Mouse (Mus musculus) 416B (cell line): ENCODE measurements around the gene Pros1.
A peak's percentile ranks its signal among the peaks of the same experiment; 100 is the strongest.

ENCODE experiments used
- DNase-seq: peaks from one replicate; pipeline ENCODE4 v3.0.0; 2011; ENCODE audit warnings: low read depth

Pros1 gene

DNA sequence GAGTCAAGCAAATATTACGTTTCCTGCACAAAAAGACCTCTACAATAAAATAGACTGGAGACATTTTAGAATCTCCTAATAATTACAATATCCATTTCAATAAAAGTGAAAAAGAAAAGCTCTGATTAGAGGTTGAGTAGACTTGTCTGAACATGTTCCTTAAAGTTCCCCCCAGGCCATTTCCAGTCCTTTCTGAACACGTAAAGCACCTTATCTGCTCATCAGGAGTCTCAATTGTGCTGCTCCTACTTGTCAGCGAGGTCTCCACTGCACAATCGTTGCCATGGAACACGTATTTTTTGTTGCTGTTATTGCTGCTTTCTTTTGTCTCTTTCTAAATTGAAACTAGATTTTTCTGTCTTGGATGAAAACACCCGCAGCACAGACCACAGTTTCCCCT is 7.3 kb downstream of the Pros1 start:
- DNase-seq, result peak; percentile 2

DNA sequence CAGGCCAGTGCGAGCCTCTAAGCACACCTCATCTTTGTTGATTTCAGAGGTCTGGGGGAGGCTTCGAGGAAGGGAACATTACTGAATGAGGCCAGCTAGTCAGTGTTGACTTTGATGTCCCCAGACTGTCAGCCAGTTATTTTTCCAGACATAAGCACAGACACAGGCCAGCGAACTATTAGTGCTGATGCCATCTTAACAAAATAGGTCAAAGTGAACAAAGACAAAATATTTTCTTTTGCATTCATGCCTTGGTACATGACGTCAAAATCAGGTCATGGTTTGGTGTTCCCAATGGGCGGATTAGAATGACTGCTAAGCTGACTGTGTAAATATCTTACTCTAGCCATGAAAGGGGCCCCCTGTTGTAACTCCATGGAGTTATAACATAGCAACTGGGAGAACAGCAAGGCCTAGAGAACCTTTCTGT is 18.6 kb downstream of the Pros1 start:
- DNase-seq, result no peak

DNA sequence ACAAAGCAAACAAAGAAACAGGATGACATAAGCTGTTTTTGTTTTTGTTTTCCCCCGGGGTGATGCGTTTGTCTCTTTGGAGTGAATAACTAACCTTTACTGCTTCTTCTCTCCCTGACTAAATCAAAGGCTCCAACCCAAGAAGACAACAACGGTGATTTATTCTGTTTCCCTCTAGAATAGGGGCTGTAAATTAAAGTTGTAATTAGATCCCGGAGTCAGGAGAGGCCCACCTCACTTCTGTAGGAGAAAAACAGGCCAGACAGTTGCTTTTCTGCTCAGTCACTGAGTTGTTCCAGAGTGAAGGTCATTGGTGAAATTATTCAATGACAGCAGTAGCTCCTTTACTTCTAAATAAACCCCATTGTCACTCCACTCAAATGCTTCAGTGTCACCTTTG is 19.1 kb downstream of the Pros1 start:
- DNase-seq, result no peak

DNA sequence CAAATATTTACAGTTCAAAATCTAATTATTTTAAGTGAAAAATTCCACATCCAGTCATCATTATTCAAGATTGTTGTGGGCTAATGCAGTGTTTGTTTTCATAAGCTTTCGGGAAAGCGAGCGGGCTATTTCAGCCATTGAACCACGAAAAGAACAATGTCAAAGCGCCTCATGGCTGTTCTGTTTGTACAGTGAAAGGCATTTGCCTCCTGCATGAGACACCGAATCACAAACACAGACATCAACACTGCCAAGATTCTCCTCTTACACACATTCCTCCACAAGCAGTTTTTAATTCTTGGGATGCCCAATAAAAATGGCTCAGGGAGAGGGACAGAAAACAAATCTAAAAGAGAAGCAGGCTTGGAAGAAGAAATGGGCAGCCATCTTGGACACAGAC is 20.0 kb downstream of the Pros1 start:
- DNase-seq, result no peak

DNA sequence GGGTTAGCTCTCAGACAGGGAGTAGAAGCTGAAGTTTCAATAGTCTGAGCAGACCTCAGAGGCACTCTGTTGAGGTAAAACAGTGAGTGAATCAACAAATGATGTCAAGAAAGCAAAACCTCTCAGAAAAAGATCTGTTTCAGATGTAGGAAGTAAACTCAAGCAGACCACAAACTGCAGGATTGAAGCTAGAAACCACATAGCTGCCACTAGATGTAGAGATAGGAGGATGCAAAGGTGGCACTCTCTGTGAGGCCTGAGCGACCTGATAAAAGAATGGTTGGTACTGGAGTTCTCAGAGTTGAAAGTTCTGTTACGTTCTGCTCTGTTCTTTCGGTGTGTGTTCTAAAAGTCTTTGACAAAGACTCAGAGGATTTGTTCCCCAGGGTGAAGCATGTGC is 41.7 kb downstream of the Pros1 start:
- DNase-seq, result no peak

DNA sequence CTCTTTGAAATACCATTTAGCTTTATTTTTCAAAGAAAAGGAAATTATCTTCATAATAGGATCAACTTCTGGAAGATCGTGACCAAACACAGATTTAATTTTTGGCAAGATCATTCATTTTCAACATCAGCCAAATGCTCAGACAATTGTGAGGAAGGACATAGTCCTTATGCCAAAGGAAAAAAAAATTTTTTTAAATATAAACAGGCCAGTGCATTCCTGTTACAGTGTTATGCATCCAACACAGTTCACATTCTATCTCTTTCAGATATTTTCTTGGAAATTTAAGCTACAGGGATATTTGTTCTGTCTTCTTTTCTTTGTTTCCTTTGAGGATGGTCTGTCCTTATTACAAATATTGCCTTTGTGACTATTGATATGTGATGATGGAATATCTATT is 57.3 kb downstream of the Pros1 start:
- no peak for DNase-seq

DNA sequence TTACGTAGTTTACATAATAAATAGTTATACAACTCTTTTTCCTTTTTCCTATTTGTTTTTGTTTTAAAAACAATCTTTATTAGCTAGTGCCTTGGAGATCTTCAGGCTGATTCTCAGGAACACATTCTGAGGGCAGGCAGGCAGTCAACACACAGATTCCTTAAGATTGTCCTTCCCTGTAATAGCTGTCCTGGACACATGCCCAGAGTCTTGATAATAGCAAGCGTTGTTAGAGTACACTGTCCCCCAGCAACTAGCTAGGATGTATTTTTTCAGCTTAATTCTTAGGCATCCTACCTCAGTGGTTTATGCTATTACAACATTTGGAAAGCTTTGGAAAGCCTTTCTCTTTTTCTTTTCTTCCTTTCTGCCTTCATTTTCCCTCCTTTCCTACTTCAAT is 58.1 kb downstream of the Pros1 start:
- DNase-seq, result no peak

DNA sequence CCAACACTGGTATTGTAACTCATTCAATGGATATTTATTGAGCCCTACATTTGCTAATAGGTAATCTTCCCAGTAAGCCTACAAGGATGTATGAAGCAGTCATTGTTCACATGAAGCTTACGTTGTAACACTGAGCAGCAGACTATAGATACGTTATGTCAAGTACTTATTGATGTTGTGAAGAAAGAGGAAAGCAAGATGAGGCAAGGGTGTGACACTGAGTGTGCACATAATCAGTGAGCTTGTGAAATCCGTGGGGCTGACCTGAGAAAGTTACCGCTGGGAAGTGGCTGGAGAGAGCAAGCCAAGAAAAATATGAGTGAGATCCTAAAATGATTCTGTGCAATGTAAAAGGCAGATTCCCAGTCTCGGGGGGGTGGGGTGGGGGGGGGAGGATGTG is 61.4 kb downstream of the Pros1 start:
- DNase-seq, result no peak

DNA sequence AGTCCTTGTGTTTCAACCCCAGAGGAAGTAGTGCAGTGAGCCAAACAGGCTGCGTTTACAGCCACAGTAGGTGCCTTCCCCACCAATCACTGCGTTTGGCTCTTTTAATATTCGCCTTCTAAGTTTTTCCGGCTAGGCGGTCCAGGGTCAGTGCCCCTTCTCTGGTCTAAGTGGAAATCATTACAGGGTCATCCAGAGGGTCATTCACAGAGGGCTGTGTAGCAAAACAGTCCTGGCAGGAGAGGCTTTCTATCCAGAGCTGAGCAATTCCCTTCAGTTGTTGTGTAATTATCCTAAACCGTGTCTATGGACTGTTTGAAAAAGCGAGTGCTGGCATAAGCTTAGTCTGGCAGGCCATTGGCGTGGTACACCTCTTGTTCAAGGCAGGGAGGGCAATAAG is 68.1 kb downstream of the Pros1 start:
- DNase-seq, result no peak

DNA sequence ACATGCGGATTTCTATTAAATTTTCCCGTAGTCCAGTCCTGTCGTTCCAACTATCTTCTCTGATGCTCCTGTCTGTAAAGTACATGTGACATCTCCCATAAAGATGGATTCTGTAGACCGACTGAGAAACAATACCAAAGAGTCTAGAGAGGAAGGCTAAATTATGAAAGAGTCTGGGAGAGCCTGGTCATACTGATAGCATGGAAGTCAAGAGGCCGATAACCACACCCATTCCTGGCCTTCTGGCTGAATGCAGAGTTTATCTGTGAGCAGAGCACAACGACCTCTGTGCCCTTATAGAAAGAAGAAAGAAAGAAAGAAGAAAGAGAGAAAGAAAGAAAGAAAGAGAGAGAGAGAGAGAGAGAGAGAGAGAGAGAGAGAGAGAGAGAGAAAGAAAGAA is 77.2 kb downstream of the Pros1 start:
- DNase-seq, result no peak

DNA sequence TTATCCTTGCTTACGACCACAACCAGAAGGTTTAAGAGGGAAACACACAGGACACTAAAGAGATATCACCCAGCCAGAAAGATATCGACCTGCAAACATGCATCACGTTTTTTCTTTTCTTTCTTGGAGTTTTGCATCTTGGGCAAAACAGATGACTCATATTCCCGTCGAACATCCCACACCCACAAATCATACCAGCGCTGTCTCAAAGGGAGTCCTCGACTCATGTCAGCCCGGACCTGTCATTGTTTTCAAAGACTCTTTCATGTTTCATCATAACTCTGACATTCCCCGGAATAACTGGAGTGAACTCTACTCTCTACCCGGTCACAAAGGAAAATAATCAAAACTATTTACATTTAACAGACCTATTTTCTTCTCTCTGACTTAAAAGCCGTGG is 82.2 kb downstream of the Pros1 start:
- no peak for DNase-seq

DNA sequence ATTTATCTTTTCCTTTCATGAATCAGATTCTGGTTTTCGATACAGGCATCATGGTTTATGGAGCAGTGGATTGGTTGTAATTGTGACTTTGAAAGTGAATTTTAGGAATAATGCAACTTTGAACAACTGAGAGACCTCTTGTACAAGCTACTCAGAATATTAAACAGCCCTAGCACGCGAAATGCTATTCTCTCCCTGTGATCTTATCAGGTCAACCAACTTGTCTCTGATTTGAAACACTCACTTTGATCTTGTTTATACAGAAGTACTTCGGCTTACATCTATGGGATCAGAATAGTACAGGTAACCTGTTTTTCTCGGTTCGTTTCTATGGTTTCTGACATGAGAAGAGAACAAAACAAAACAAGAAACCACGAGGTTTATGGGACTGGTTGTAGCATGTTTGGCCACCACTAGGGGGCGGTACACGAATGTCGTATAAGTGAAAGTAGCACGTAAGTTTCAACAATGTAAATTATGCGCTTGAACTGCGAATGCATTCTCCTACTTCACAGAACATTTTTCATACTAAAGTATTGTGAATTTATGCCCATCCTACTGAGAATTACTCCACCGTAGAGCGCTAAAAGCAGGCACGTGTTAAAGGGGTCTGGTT is 86.4 kb downstream of the Pros1 start:
- peak; percentile 86 for DNase-seq

DNA sequence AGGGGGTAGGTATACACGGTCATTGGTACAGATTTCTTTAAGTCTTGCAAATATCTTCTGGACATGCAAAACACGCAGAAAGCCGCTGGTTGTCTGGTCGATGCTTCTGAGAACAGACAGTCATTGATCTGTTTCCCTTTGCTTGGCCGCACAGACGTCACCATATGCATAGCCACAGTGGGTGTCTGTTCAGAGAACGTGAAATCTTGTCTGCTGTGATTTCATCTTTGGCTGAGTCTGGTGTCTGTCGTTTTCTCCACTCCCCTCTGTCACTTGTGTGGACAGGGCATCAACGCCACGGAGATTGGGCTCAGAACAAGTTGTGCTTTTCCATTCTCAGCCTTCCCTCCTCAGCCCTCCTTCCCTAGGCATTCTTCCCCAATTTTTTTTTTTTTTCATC is 87.7 kb downstream of the Pros1 start:
- DNase-seq, result no peak

DNA sequence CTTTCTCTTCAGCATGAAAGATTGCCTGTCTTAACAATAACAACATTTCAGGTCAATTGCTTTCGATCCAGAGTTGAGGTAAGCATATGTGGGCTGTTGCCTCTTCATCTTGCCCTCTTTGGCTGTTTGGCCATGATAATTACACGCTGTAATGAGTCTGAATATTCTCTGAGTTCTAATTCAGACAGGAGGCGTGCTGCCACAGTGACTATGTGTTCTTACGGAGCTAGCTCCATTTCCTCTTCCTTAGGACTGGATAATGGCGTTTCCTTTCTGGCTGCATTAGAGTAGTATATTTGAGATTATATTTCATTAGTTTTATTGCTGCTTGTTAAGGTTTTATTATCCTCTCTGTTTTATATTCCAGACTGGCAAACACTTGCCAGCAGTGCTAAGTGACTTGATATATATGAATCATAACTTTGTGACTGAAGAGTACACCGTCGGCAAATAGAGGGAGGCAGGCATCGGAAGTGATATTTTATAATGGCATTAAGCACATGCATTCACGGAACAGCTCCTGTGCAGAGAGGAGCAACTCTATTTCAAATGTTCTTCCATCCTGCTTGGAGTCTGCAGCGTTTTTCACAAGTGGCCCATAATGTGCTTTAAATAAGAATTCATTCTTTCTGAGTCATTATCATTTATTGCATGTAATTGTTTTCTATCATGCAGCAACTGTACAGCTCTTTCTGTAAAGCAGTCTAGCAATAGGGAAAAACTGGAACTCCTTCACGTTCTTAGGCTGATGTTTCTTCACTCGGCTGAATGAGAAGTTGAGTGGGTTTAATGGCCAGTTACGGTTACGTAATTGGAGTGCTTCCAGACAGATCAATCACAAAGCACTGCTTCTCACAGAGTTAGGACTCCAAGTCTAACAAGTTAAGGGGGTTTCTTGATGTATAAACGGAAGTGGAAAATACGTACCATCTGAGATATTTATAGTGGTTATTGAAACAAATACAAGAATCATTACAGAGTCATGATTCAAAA is 88.6 kb downstream of the Pros1 start:
- DNase-seq, result no peak

DNA sequence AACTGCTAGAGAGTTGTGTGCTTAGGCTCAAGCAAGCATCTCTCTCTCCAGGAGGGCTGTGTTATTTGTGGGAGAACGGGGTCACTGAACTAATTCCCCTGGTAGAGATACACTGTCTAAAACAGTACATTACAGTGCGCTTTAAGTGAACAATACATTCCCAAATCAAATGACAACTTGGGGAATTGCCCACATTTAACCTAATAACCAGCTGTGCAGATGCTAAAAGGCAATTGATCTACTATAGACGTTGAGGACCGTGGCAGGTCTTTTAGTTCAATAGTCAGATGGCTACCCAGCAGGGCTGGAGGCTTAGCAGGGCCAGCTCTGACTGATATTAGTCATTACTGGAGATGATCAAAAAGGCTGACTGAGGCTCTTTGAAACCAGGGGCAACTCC is 104.4 kb downstream of the Pros1 start:
- no peak for DNase-seq

DNA sequence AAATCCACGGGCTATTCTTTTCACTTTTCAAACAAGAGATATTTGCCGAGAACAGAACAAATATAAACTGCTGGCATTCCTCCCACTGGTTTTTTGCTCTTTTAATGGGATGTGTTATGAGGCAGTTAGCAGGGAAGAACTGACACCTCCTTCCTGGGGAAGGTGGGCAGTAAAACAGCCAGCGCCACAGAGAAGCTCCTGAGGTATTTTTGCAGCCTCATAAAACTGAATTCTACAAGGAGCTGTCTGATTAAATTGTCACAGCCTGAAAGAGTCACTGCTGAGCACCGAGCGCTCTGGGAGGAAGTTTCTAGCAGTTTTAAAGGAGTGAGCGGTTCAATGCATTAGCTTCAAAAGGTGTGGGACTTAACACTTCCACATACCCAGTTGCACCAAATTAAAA is 110.3 kb downstream of the Pros1 start:
- DNase-seq, result no peak

DNA sequence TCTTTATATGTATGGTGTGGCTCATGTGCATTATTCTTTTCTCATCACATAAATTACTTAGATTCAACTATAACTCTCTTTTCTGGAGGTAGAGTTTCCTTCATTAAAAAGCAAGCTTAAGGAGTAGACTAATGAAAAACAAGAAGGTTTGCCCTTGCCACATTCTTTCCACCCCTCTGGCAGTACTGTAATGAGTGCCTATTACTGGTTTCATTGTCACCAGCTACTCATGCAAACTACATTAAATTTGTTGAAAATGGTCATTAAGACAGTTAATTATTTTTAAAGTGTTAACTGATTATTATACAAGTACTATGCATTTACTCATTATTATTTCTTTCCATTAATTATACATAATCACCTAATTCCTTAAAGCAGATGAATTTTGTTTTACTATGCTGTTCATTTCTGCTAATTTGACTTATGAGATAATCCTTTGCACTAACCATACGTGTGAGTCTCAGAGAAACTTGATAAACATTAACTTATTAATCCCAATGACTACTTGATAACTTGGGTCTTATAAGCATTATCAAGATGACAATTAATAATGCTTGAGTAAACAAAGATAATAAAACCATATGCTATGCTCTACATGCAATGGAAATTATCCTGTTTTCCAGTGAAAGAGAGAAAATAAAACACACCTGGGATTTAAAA is 117.7 kb downstream of the Pros1 start:
- DNase-seq, result no peak

DNA sequence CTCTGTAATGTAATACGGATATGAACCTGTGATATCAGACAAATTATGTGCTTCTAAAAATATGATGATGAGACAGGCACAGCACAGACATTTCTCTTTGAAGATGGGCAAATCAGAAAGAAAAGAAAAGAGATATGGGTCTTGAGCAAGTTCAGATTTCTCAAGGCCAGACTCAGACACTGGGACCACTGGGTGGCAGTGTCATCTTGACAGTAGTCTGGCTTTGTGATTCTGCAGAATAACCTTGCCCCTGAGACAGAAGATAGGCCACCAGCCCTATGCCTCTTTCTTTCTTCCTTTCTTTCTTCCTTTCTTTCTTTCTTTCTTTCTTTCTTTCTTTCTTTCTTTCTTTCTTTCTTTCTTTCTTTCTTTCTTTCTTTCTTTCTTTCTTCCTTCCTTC is 120.8 kb downstream of the Pros1 start:
- peak; percentile 16 for DNase-seq
